Mouse (Mus musculus) T-helper 2 cell (primary cell): Measurements from ENCODE around the gene Siah3.

Experiments used
- in situ Hi-C: fragments of 300-600 bp; cut with MboI, MseI; formaldehyde crosslinking; loops from one replicate; pipeline ENCODE4 v1.15.1; 2025; ENCODE audit warnings: high pct_unique_total_duplicates

Siah3 gene

GRCm38 (mm10) chr14:75463171-75463570 is 7.4 kb downstream of the Siah3 start:
- in situ Hi-C loops: no loop called here

GRCm38 (mm10) chr14:75468941-75469340 is 13.2 kb downstream of the Siah3 start:
- in situ Hi-C loops: no loop called here

DNA sequence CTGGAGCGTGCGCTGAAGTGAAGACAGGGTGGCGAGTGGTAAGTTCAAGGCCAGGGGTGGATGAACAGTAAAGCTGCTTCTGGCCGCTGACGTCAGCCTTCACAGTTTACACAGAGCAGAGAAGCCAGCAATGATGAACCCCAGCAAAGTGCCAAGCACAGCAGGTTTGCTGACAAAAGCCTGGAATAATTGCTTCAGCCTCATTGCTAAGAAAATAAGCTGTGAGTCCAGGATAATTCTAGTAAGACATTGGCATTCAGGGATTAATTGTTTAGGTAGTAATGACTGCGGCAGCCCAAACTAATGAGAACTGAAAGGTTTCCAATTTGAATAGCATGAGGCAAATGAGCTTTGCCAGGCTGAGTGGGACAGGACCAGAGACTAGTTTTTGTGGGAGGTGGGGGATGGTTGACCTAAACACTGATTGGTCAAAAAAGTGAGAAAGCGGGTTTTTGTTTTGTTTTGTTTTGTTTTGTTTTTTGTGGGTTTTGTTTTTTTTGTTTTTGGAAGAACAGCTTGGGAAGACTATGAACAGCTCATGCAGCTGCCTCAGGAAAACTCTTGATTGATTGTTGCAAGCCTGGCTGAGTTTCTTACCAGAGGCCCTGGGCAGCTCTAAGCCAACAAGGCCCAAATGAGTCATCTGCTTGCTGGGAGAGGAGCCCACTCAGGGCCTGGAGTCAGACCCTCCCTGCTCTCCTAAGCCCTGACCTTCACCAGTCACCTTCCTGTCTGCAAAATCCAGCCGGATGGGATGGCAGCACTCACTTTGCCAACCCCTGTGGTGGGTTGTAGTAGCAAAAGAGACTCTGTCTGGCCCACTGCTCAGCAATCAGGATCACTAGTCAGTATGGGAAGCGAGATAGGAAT is 17.5 kb downstream of the Siah3 start:
- in situ Hi-C loops: no loop called here

DNA sequence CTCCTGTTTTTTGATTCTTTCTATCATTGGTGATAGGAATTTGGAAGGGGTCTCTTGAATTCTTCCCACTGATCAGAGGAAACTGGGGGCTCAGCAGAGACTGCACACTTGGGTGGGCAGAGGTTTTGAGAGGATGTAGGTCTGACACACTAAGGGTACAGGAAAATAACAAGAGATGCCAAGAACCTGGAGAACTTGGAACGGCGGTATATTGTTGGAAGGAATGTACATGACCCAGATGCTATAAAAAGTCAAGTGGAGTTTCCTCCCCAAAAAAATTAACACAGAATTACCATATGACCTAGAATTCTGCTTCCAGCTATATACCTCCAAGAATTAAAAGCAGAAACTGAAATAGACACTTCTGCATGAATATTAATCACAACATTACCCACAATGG is 20.1 kb downstream of the Siah3 start:
- in situ Hi-C loops: no loop called here

GRCm38 (mm10) chr14:75482231-75483175 is 26.7 kb downstream of the Siah3 start:
- in situ Hi-C loops: no loop called here

DNA sequence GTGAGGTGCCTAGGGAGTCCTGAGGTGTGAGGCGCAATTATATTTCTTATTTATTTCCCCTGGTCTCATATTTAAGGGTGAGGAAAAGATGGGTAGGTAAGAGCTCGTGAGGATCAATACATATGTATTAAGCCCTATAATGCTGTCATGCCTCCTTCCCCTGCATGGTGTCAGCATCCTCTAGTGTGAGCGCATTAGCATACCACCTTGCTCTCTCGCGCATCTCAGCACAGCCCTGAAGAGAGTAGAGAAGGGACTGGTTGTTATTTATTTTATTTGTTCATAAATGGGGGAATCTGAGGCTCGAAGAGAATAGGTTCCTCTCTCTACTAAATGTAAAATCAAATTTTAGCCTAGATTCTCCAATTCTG is 27.4 kb downstream of the Siah3 start:
- in situ Hi-C loops: no loop called here

DNA sequence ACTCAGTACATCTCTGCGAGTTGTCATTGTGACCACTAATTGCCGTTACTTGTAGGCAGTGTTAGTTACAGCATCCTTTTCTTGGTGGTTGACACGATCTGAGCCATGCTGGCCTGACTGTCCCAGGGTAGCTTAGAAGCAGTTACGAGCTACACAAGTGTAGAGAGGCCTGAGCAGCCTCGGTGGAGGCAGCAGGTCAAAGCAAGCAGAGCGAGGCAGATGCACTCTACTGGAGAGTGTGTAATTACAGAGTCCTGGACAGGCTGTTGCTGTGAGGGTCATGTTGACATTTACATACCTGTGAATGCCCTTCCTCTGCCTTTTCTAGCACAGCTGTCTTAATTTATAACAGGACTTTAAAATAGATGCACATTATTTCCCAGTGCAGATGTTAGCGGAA is 32.1 kb downstream of the Siah3 start:
- in situ Hi-C loops: loop anchor here (5.0 kb wide), 1 partner anchor 91 kb away; no protein-coding TSS in a partner anchor

DNA sequence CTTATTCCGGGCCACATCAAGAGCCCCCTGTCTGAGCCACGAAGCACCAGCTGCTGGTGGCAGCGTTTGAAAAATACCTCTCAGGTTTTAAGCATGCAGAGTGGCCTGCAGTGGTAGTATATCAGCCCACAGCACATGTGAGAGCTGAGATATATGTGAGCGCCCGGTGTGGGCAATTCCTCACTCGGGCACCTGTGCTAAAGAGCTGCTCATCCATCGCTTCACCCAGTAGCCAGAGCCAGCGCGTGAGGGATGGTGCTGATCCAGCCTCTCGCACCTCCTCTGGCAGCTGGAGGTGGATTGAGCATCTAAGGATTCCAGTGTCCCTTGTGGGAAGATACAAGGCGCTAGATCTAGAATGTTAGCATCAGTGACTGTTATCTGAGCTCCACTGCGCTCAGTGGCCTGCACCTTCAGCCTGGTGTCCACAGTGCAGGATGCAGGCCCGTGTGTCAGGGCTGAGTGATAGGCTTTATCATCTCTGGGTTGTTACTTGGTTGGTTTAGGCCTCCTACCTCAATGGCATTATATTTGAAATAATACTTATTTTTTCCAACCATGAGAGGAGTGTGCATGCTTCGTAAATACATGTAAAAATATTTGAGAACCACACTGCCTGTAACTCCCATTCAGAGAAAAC is 37.9 kb downstream of the Siah3 start:
- in situ Hi-C loops: no loop called here

DNA sequence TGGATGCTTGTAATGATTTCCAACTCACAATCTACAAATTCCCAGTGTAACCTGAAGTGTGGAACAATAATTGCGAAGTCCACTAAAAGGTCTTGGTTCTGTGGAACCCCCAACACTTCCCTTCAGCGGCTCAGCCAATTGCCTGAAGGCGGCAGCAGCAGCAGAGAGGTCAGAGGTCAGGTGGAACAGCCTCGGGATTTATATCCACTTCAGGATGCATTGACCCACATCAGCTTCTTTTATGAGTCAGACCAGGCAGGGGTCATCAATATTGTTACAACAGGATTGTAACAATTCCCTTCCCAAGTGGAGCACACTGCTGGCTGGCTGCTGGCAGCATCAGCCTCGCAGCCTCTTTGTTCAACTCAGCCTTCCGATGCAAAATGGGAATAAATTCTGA is 39.1 kb downstream of the Siah3 start:
- in situ Hi-C loops: no loop called here

- in situ Hi-C loops: loop anchor here (5.0 kb wide), 1 partner anchor 46 kb away; no protein-coding TSS in a partner anchor
Observed at GRCm38 (mm10) chr14:75501501-75501990, 45.8 kb downstream of the Siah3 start.

DNA sequence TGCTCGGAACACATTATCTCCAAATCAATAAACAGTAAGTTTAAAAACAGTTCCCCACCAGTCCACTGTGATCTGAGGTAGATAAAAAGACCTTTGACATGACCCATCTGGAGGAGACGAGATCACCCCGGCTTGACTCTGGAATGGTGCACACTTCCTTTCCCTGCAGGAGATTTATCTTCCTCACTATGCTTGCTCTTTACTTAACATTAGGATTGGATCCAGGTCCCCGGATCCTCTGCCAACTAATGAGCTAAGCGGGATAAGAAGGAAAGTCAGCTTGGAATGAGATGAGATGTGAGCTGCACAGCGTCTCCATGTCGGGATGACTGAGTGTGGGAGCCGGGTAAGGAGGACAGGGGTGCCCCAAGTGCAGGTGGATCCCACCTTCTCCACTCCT is 46.7 kb downstream of the Siah3 start:
- in situ Hi-C loops: loop anchor here (5.0 kb wide), 1 partner anchor 45 kb away; no protein-coding TSS in a partner anchor

DNA sequence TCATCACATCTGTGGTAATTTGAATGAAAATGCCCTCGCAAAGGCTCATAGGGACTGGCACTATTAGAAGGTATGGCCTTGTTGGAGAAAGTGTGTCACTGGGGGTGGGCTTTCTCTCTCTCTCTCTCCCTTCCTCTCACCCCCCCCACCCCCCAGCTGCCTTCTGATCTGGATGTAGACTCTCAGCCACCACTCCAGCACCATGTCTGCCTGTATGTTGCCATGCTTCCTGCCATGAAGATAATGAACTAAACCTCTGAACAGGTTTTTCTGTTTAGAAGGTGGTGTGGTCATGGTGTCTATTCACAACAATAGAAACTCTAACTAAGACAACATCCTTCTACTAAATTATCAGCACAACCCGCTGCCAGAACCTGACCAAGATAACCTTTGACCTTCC is 48.5 kb downstream of the Siah3 start:
- in situ Hi-C loops: loop anchor here (5.0 kb wide), 1 partner anchor 43 kb away; no protein-coding TSS in a partner anchor

DNA sequence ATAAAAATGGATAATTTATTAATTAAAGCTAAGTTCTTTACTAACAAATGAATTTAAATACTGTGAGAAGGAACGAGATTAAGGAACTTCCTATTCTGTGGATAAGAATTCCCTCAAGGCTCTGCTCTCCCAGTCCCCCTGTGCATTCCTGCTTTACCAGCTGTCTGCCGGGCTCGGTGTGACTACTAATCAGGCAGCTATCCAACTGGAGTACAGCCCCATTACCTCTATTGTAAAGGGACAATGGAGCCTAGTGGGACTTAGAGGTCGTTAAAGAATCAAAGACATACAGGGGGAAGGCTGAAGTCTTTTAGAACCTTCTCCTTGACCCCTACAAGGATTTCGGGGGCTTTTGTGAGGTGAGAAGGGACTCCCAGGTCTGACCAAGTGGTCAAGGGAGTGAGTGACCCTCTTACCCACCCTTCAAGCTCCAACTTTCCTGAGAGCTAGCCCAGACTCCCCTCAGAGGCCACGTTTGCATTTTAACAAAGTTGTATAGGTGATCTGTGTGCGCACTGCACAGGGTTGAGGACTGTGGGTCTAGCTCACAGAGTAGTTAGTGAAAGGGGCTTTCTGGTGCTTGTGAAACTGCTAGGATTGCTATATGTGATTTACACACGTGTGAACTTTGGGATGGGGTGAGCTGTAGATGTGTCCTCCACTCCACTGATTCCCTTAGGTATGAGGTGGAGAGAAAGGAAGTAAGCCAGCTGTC is 49.5 kb downstream of the Siah3 start:
- in situ Hi-C loops: no loop called here

- in situ Hi-C loops: no loop called here
Observed at GRCm38 (mm10) chr14:75506246-75506645, 50.5 kb downstream of the Siah3 start.

GRCm38 (mm10) chr14:75510125-75510524 is 54.3 kb downstream of the Siah3 start:
- in situ Hi-C loops: no loop called here

- in situ Hi-C loops: no loop called here
Observed at GRCm38 (mm10) chr14:75512946-75513345, 57.2 kb downstream of the Siah3 start.

- in situ Hi-C loops: no loop called here
Observed at GRCm38 (mm10) chr14:75516161-75516560, 60.4 kb downstream of the Siah3 start.

DNA sequence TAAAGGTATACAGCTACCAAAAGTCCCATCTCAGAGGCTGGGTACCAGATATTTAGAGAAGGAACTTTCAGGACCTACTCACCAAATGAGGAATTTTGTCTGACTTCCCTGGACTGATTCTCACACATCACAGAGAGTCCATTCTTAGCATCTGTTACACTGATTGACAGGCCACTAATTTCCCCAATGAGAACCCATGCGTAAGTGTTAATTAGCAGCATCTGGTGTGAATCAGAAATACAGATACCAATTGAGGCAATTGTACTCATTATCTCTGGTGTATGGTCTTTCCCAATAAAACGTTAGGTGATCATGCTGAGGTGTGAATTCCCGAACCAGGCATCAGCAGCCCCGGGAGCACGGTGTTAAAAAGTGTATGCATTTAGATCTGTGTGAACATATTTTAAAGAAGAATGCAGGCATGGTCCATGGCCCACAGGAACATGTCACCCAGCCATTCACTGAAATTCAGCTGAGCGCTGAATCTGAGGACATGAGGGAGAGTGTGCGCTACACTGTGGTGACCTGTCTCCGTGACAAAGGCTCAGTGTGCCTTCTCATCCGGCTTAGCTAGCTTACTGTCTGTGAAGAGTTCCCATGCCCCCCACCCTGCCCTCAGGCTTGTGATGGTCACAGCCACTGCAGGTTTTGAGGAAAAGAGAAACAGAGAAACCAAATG is 61.3 kb downstream of the Siah3 start:
- in situ Hi-C loops: no loop called here

DNA sequence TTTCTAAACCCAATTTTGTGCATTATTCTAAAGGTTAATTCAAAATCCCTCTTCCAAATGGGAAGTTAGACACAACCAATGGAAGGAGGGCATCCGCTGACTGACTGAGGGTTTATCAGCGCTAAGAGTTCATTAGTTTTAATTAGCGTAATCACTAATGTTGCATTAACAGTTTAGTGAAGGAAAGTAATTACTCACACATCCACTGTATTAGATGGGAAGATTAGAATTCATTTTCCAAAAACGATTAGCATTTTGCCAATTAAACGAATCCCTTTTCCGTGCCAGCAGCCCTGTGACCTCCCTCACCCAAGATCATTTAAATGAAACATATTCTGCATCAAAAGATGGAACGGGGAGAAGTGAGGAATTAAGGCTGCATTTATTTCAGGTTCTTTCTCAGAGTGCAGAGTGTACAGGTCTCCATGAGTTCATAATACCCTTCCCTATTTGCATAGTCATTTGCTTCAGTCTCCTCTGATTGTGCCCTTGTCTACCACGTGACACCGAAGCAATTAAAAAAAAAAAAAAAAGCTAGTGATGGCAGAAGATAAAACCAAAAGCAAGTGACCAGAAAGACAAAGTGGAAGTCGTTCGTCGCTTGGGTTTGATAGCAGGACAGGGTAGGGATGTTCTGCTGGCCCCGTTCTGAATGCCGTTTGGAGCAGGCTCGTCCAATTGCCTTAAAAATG is 62.6 kb downstream of the Siah3 start:
- in situ Hi-C loops: no loop called here

DNA sequence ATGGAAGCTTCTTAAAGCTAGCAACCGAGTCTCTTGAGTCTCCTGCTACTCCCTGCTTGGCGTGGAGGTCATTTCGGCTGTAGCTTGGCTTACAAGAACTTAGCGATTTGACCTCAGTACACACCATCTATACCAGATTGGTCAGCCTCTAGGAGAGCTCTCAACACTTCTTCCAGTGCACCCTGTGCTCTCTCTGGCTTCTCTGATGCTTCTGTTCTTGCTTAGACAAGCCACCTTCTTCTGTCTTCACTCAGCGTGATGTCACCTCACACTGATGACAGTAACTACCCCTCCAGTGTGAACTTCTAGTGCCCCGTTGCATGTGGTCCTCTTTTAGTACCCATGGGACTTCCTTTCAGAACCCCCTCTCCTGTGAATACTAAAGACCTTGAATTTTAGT is 63.1 kb downstream of the Siah3 start:
- in situ Hi-C loops: no loop called here
